Mouse (Mus musculus) intestine, embryonic 16.5 days (tissue): ENCODE measurements at regions not wholly inside any gene's neighbourhood (a gene's known extent, or its start where the extent isn't known, plus 50 kb on each side); places are given as distances from the start of the nearest gene placed in this dataset.
"Not testable (repeated sequence)": the region's sequence is repeated elsewhere in the genome, so short reads cannot be mapped to it uniquely, and the experiment has no call there.

Experiments used
- ATAC-seq: fragments of 200-750 bp; cut with Nextera tagmentation; 2 replicates; pipeline ENCODE4 v1.8.0; 2017; ENCODE audit warnings: moderate TSS enrichment, moderate library complexity
- H3K27ac ChIP-seq: fragments of 300-500 bp; sonication (generic); 2 replicates; pipeline ENCODE4 v1.5.1; 2014; ENCODE audit warnings: mild to moderate bottlenecking, low read length
- H3K27me3 ChIP-seq: fragments of 300-500 bp; sonication (generic); replicated peaks from 2 replicates; pipeline ENCODE4 v1.6.1; 2014; ENCODE audit warnings: low read length, control low read depth, mixed read lengths; ENCODE audit not compliant: control insufficient read depth, insufficient read depth
- H3K36me3 ChIP-seq: fragments of 300-500 bp; sonication (generic); 2 replicates; pipeline ENCODE4 v1.6.1; 2014; ENCODE audit warnings: low read length, control low read depth; ENCODE audit not compliant: control insufficient read depth, insufficient read depth
- H3K4me1 ChIP-seq: fragments of 300-500 bp; sonication (generic); 2 replicates; pipeline ENCODE4 v1.6.1; 2014; ENCODE audit warnings: low read length, control low read depth, mixed read lengths; ENCODE audit not compliant: control insufficient read depth, insufficient read depth
- H3K4me2 ChIP-seq: fragments of 300-500 bp; sonication (generic); 2 replicates; pipeline ENCODE4 v1.6.1; 2014; ENCODE audit warnings: low read depth, low read length, control low read depth
- H3K4me3 ChIP-seq: fragments of 300-500 bp; sonication (generic); 2 replicates; pipeline ENCODE4 v1.5.1; 2014; ENCODE audit warnings: mild to moderate bottlenecking, low read length
- H3K9ac ChIP-seq: fragments of 300-500 bp; sonication (generic); 2 replicates; pipeline ENCODE4 v1.6.1; 2014; ENCODE audit warnings: low read depth, low read length
- H3K9me3 ChIP-seq: fragments of 300-500 bp; sonication (generic); 2 replicates; pipeline ENCODE4 v1.6.1; 2016; ENCODE audit warnings: low read length, control low read depth; ENCODE audit not compliant: control insufficient read depth
- WGBS: fragments of 180-500 bp; shearing (Covaris S2); extraction: QIAGEN DNeasy Blood & Tissue Kit; methylation state at CpG from one replicate; pipeline ENCODE4 v1.1.7; 2014; 5-methylcytosine and 5-hydroxymethylcytosine counted together

DNA sequence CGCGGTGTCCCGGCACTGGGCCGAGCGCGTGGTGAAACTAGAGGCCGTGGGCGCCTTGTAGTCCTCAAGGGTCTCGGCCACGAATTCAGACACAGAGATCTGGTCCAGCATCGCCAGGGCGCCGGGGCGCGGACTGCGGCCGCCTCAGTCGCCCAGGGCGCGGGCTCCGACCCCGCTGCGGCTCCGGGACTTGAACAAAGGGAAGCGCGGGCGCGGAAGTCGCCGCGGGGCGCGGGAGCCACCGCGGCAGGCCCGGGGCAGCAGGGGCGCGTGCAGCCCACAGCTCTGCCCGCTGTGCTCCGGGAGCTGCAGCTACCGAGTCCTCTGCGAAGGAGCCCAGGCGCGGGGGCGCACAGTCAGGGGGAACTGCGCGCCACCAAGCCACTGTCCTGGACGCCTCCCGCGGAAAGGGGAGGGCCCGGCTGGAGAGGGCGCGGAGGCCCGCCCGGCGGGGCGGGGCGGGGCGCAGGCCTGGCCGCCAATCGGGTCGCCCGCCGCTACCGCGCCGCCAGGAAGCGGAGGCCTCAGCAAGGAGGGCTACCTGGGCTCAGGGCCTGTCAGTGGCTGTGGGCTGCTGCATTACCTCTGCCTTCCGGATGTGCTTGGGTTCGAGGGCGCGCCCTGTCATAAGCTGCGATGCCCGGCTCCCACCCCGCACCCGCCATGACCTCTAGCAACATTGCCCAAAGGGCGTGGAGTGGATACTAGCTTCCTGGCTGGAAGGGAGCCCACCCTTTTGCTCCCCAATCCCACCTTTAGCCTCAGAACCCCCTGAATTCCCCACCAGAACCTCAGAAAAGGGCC, 155.2 kb upstream of the 9030624G23Rik start:
- not testable (repeated sequence) for H3K9me3 ChIP-seq, H3K27ac ChIP-seq, H3K27me3 ChIP-seq, H3K36me3 ChIP-seq, H3K4me1 ChIP-seq, ATAC-seq
- H3K4me2 ChIP-seq = peak overlapping the region; percentile 38
- peak overlapping the region; percentile 59 for H3K4me3 ChIP-seq
- WGBS = 1% methylated on average over 54 of the region's 77 CpGs
- H3K9ac ChIP-seq = peak overlapping the region; percentile 79
